Mouse (Mus musculus) neural tube, embryonic 10.5 days (tissue): Measurements from ENCODE around the gene Tmcc2.

ENCODE experiments used
- DNase-seq: peaks from one replicate; pipeline ENCODE4 v3.0.0-alpha.2; 2017; ENCODE audit warnings: low spot score; ENCODE audit errors: extremely low spot score

Tmcc2 gene

DNA sequence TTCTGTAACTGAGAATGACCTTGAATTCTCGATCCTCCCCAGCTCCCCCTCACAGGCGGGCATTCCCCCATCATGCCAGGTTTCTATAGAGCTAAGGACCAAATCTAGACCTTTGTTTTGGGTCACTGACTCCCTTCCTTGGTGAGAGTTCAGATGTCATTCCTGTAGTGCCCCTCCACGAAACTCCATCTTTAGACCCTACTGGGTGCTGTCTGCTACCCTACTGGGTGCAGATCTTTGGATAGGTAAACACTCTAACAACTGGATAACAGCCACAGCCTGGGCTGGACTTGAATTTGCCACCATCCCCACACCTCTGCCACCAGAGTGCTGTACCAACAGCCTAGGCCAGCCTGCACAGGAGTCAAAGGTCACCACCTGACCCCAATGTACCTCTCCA lies 48.6 kb downstream of the Tmcc2 start:
- no peak for DNase-seq

DNA sequence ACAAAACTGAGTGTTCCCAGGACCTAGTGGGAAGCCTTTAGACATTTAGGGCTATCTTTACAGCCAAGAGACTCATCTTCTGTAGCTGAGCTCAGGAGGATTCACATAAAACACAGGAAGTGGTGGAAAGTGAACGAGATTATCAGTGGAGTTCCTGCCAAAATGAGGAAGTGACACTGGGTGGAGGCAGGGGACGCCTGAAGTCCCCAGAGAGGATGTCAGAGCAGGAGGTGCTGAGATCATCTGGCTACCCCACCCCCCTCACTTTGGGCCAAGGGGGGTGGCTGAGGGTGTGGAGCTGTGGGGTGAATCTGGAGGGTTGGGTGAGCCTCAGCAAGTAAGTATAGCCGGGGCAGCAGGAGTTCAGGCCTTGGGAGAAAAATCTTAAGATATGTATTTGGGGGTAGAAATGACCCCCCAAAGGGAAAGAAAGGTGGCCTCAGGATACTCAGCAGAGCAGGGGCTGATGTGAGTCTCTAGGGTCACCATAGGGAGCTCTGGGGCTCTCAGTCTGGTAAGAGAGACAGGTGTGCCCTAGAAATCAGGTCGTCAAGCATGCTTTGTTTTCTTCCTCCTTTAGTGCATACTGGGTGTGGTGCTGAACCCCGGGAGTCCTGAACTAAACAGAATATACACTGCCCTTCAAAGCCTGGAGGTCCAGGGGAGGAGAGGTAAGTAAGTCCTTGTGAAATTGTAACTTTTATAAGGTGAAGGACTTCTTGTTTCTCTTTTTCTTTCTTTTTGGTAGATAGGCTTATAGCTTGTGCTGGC lies 49.2 kb downstream of the Tmcc2 start:
- DNase-seq = no peak

DNA sequence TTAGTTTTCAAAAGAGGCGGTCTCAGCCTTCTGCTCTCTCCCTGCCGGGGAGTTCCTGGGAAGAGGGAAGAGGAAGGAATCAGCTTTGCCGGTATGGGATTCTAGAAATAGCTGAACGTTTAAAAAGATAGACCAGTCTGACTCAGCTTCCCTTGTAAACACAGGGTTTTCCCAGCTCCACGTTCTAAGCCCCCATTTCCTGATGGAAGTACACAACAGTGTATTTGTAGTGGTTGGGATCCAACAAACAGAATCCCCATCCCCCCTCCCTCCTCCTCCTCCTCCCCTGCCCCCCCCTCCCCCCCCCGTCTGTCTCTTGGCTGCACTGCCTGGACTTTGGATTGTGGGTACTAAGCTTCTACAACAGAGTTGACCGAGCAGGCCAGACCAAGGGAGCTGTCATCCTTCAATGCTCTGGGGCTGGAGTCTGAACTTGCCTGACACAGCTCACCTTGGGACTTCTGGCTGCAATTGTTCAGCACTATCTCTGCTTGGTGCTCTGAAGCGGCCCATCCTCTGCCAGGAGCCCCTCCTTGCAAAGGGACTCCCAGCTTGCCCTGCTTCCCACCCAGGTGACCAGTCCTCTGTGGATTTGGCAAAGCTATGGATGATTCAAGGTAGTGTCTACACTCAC lies 52.9 kb downstream of the Tmcc2 start:
- DNase-seq = no peak

DNA sequence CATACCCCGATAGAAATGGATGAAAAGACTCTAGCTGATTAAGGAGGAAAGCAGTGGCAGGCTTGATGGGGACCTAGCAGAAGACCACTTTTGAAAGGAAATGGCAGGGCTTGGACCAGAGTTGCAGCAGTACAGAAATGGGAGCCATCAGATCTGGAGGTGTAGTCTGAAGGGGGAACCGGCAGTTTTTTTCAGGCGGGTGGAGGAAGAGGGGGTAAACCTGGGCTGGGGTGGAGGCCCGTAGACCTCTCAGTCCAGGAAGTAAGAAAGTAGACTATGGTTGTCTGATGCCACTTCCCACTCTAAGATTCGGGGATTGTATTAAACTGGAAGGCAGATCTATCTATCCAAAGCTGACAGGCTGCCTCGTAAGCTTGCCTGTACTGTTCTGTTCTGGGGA lies 54.2 kb downstream of the Tmcc2 start:
- DNase-seq = no peak

DNA sequence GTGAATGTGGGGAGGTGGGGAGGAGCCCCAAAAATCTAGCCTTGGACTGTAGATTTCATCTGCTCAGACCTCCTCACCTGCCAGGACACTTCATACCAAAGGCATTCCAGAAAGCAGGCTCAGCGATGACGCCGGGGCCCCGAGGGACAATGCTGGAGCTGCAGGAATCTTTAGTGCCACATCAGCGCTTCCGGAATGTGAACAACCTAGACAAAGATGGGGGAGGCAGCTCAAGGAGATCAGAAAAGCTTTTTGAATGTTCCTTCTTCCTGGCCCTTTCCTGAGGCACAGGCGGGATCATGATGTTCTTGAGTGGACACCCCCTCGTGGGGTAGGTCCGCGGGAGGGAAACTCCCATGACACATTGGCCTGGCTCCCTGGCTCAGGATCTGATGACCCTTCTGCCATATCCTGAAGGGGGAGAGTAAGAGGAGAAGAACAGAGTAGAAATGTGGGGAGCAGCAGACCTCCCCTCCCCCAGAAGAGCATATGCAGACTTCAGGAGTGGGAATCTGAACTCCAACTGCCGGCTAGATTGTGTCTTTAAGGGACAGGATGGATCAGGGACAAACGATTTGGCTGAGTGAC lies 55.6 kb downstream of the Tmcc2 start:
- no peak for DNase-seq

DNA sequence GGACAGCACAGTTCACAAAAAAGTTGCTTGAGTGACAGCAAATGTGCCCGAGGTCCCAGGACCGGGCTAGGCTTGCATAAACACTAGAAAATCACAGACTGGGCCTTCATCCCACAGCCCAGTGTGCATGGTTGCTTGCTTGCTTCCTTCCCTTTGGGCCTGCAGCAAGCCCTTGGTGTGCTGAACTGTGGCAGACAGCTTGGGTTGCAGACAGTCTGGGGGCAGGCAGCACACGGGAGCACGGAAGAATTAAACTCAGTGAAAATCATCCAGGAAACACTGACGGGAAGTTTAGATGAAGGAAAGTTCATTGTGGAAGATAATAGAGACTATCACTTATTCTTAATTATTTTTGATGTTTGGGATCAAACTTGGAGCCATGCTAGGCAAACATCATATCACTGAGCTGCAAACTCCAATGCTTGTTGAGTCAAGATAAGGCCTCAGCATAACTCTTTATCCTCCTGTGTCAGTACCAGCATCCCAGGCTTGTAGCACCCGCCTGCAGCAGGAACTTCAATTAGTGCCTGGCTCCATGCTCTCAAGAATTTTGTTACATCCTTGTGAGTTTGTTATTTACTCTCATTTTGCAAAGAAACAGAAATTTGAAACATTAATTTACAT lies 56.8 kb downstream of the Tmcc2 start:
- no peak for DNase-seq

DNA sequence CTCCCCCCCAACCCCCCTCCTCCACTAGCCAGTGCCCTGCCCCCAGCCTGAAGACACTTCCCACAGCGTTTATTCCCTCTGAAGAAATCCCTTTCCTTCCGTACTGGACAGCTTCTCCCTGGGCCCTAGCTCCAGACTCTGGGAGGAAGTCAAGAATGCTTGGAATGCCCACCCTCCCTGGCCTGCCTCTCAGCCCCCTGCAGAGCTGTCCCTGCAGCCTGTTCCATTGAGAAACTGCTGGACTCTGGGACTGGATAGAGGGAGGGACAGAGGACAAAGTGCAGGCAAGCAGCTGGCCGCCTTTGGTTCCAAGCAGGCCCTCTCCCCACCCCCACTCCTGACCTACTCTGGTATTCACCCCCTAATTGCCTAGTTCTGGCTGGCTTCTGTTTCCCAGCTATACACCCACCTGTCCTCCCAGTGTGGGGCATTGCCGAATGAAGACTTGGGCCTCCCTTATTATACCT lies 57.4 kb downstream of the Tmcc2 start:
- peak; percentile 83 for DNase-seq

DNA sequence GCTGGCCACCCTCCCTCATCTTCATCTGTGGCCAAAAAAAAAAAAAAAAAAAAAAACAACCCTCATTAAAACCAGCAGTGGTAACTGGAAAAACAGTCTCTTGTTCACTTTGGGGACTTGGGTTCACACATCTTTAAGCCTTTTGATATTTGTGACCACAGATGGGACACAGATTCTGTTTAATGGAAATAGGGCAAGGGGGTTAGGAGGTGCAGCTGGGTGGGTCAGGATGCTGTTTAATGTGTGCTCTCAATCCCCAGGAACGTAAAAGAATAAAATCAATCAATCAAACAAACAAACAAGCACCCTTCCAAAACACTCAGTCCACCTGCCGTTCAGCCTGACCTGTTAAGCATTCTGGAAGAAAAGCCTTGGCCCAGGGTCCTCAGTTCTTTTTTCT lies 57.9 kb downstream of the Tmcc2 start:
- no peak for DNase-seq

DNA sequence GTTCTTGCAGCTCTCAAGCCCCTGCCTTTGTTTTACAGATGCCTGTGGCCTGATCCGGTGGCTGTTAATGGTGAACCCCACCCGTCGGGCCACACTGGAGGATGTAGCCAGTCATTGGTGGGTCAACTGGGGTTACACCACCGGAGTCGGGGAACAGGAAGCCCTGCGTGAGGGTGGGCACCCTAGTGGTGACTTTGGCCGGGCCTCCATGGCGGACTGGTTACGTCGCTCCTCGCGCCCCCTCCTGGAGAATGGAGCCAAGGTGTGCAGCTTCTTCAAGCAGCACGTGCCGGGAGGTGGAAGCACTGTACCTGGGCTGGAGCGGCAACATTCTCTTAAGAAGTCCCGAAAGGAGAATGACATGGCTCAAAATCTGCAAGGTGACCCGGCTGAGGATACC lies 59.8 kb downstream of the Tmcc2 start:
- DNase-seq = no peak

DNA sequence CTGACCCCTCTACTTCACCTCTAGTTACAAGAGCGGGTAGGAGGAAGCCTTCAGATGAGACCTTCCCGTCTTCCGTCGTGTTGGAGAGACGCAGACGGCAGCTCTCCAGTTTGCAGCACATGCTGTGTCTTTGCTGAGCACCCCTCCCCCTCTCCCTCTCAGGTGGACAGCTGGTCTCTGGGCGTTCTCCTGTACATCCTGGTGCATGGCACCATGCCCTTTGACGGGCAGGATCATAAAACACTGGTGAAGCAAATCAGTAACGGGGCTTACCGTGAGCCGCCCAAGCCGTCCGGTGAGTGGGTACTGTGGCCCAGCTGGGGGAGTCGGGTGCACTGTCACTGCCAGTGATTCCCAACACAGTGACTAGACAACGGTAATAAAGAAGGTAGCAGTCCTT lies 60.7 kb downstream of the Tmcc2 start:
- DNase-seq = no peak

DNA sequence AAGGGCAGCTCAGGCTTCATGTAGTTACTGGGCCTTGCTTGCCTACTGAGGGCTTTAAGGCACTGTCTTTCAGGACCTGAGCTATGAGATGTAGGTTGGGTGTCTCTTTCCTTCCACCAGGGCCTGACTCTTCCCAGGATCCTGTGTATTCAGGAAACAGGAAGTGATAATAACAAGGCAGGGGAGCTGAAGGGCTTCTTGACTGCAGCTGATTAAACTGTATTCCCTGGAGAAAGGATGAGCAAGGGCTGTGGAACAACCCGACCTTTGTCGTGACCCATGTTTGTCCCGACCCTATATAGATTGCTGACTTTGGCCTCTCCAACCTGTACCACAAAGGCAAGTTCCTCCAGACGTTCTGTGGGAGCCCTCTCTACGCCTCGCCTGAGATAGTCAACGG lies 61.4 kb downstream of the Tmcc2 start:
- no peak for DNase-seq

DNA sequence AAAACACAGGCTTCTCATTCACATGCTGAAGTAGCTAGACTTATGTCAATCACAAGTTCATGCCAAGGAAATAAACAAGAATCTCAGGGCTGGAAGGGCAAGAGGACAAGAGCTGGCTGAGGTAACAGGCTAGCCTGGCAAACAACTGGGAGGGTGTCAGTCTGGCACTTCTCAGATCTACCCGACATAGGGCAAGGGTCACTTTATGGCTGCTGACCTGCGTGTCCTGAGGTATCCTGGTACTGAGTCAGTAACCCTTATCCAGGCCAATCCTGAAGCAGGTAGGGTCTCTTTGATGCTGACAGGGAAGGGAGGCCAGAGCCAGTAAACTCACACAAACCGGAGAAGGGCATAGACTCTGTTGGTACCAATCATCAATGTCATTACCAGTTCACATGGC lies 62.5 kb downstream of the Tmcc2 start:
- DNase-seq = no peak

DNA sequence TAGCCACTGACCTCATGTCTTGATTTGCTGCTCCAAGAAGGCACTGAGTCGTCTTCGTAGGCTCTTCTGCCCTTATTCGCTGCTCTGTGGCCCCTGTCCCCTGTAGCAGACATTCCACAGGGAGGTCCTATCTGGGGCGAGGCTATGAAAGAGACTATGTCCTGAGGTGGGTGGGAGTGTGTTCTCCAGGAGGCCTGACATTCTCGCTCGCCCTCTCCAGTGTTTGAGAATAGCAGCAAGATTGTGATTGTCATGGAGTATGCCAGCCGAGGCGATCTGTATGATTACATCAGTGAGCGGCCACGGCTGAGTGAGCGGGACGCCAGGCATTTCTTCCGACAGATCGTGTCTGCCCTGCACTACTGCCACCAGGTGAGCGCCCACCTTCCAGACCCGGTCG lies 63.6 kb downstream of the Tmcc2 start:
- no peak for DNase-seq

DNA sequence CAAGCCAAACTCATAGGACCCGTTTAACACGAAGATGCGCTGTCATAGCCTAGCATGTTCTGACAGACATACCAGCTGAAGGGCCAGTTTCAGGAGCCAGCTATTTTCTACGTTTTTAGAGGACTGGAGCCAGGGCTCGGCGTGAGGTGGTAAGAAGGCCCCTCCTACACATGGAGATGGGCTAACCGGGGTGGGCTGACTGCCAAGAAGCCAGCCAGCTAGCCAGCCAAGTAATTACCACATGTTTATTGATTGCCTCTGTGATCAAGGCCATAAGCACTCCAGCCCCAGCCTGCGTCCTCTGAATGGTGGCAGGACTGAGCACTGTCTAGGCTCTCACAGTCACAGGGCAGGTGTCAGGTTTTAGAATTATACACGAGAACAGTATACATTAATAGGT lies 64.3 kb downstream of the Tmcc2 start:
- no peak for DNase-seq

DNA sequence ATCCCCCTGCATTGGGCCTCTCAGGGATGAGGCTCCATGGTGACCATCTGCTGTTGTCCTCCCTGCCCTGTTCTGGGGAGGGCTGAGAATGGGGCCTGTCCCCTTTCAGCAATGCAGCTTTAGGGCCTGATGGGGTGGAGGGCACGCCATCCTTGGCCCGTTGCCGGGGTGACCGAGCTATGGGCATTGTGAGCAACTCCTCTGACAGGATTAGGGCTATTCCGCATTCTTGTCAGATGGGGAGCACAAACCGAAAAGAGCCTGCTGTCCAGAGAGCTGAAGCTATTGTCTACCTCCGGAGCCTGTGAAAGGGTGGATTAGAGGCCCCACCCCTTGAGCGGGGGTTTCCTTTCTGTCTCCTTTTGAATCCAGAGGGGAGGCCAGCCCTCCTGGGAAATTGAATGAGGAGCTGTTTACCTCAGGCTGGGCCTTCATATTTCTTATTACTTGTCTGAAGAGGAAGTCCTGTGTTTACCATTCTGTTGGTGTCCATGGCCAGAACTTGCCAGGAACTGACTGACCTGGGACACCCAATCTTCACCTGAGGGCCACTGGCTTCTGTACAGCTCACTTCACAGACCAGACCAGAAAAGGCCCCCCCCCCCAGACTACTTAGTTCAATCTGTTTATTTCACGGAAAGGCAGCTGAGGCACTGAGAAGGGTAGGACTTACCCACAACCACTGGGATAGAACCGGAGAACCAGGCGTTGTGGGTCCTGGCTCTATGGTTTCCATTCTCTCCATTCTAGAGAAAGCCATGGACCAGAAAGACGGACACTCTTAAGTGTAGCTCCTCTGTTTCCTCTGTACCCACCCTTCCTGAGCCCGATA lies 68.2 kb downstream of the Tmcc2 start:
- DNase-seq = peak; percentile 85

DNA sequence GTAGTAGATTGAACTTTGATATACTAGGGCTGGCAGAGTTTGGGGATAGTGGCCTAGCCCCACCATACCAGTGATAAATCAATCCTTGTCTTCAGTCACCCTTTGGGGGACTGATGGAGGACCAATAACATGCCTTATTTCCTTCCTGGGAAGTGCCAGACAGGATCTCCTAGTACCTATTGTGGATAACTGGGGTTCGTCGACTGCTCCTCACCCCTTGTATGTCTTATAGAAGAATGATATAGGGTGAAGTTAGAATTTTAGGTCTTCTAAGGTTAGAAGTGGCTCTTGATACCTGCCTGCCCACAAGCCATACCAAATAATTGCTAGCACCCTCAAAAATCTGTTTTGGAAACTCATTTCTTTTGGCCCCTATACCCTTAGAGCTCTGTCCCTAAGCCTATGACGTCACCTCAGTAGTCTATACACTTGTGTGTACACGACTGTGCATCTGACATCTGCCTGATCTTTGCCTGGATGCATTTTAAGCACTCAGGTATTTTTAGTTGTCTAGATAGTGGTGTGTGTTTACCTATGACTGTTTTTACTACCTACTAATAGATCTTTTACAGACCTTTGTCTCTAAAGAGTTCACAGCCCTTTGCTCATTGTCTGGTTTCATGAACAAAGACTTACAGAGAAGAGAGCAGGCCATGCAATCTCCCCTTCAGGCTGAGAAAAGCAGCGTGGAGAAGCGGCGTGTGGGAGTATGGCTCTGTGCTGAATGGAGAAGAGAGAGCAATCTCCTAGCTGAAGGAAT lies 69.1 kb downstream of the Tmcc2 start:
- no peak for DNase-seq

DNA sequence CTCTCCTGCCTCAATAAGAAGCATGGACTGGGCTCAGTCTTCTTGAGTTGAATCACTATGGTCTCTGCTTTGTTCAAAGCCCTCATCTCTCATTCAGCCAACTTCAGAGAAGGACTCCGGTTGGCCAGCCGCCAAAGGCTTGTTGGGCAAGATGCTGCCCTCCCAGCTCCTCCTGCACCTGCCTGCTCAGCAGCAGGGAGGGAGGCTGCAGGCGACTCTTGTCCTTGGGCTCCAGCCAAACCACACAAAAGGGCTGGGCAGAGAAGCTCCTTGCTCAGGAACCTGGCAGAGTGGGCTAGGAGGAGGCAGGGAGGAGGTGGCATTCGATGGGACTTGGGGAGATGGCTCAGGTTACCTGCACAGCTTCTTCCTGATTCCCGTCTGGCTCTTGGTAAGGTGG lies 71.8 kb downstream of the Tmcc2 start:
- no peak for DNase-seq

DNA sequence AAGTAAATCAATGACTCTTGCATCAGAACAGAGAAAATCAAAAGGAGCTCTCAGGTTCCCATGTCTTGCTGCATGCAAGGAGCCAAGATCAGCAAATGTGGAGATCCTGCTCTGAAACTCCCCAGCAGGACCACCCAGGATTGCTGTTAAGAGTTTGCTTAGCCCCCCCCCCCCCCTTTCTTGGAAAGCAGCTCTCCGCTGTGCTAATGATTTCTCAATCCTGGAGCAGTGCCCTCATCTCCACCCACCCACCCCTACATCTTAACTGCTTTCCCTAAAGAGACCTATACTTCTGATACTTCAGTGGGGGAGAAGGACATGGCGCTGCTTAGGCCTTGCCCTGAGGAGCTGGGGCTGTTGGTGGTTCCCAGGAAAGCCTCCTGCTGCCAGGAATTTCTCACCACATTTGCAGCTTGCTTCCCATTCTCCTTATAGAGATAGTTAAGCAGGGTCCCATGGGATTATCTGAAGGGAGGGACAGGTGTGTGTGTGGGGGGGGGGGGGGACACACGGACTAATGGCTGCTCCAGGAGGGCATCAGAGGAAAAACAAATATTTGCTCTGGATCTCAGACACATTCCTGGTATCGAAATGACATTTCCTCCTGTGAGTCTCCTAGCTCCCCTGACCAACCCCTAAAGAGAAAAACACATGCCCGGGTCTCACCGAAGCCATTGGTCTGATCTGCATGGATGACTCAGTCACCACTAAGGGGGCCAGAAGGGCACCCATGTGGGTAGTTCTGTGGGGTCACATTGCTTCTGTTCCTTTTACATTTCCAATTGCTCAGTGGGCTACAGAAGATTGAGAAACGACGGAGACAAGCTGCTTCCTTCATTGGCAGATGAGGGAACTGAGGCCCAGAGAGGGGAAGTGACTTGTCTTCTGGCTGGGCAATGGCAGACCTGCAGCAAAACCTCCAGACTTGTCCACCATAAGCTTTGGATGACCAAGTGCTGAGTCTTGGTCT lies 72.9 kb downstream of the Tmcc2 start:
- DNase-seq = no peak

DNA sequence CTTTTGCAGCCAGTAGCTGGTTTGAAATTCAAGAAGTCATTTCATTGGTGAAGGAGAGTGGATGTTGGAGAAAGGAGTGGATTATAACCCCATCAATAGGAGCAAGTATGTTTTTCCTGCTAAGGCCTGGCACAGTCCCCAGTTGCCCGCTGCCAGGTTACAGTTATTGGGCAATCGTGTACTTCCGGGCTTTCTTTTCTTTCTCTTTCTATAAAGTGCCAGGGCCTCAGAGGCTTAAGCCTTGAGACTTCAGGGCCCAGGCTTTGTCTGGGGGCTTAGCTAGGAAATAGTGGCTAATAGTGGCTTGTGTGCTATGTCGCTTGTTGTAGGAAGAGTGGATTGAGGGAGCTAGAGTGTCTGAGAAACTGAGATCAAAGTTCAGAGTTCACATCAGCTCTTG lies 73.7 kb downstream of the Tmcc2 start:
- DNase-seq = no peak

DNA sequence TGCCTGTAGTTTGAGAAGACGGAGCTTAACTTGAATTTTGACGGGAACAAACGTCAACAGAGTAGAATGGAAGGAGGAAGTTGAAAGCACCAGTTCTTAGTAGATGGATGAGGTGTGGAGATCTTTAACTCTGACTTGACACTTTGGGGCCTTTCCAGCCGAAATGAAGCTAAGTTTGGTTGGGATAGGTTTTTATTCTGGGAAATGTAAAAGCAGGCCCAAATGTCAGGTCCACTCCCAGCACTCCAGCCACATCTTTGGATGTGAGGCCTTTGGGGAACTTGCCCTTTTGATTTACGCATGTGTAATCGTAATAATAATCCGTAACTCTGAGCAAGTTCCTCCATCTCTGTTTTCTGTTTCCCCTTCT lies 74.5 kb downstream of the Tmcc2 start:
- DNase-seq = no peak
